Mouse (Mus musculus) hindbrain, embryonic 12.5 days (tissue): Measurements from ENCODE around the gene Rfx2. TPM values are rescaled to one million over a fixed set of nuclear protein-coding genes. Genes with fewer than 3 reads are reported as not detected.

Experiments used
- ATAC-seq: fragments of 200-750 bp; cut with Nextera tagmentation; 2 replicates; pipeline ENCODE4 v1.8.0; 2017; ENCODE audit warnings: moderate TSS enrichment; ENCODE audit not compliant: low FRiP score
- H3K27ac ChIP-seq: fragments of 300-500 bp; sonication (generic); 2 replicates; pipeline ENCODE4 v1.5.1; 2016; ENCODE audit warnings: mild to moderate bottlenecking
- H3K27me3 ChIP-seq: fragments of 300-500 bp; sonication (generic); 2 replicates; pipeline ENCODE4 v1.6.1; 2016; ENCODE audit warnings: mild to moderate bottlenecking
- H3K36me3 ChIP-seq: fragments of 300-500 bp; sonication (generic); 2 replicates; pipeline ENCODE4 v1.6.1; 2016; ENCODE audit warnings: mild to moderate bottlenecking
- H3K4me1 ChIP-seq: fragments of 300-500 bp; sonication (generic); 2 replicates; pipeline ENCODE4 v1.6.1; 2016
- H3K4me2 ChIP-seq: fragments of 300-500 bp; sonication (generic); replicated peaks from 2 replicates; pipeline ENCODE4 v1.6.1; 2016; ENCODE audit warnings: mild to moderate bottlenecking
- H3K4me3 ChIP-seq: fragments of 300-500 bp; sonication (generic); 2 replicates; pipeline ENCODE4 v1.5.1; 2016; ENCODE audit warnings: mild to moderate bottlenecking
- H3K9ac ChIP-seq: fragments of 300-500 bp; sonication (generic); 2 replicates; pipeline ENCODE4 v1.6.1; 2016; ENCODE audit warnings: mild to moderate bottlenecking, moderate library complexity
- H3K9me3 ChIP-seq: fragments of 300-500 bp; sonication (generic); replicated peaks from 2 replicates; pipeline ENCODE4 v1.6.1; 2016; ENCODE audit warnings: mild to moderate bottlenecking
- WGBS: fragments of 180-500 bp; shearing (Covaris S2); methylation state at CpG from one replicate; pipeline ENCODE4 v1.1.7; 2016; 5-methylcytosine and 5-hydroxymethylcytosine counted together
- polyA plus RNA-seq: library from polyadenylated mRNA; unstranded; fragments of >200 nt; fragmentation: Nextera tagmentation; extraction: Ambion mirVana; gene quantifications from 2 replicates; pipeline ENCODE4 v1.2.1, GENCODE M21; 2016

Rfx2 gene
- polyA plus RNA-seq, 1 experiment from 2014 or later, result 10.2 TPM

- peaks cover 12% of the 10 kb centered on the region for H3K36me3 ChIP-seq
- peaks cover 22% of the 10 kb centered on the region; the same call in 1 of the 2 replicates for H3K4me1 ChIP-seq
- no peak for ATAC-seq
- H3K9me3 ChIP-seq, result 0 out of 2 replicates have a peak, but pooled peaks cover 4% of the 10 kb centered on the region
- no peak overlapping the region for H3K27ac ChIP-seq
- H3K9ac ChIP-seq, result no peak overlapping the region
- no peaks in the 10 kb centered on the region for H3K27me3 ChIP-seq
- H3K4me3 ChIP-seq, result no peak overlapping the region
- H3K4me2 ChIP-seq, result no peak overlapping the region
- 56% methylated on average over 6 of the region's 6 CpGs for WGBS
Measured at GRCm38 (mm10) chr17:56729151-56729550, 101.7 kb downstream of the Rfx2 start.

GRCm38 (mm10) chr17:56728117-56728516, 102.7 kb downstream of the Rfx2 start:
- Histone ChIP-seq H3K27me3 (no peaks in the 10 kb centered on the region), H3K4me2 (no peak overlapping the region; the same call in 1 of the 2 replicates), H3K36me3 (peaks cover 23% of the 10 kb centered on the region), H3K4me1 (peaks cover 22% of the 10 kb centered on the region; the same call in 1 of the 2 replicates), H3K27ac (no peak overlapping the region), H3K9me3 (0 out of 2 replicates have a peak, but pooled peaks cover 4% of the 10 kb centered on the region), H3K9ac (no peak overlapping the region), H3K4me3 (no peak overlapping the region)
- WGBS, result 23% methylated on average over 12 of the region's 12 CpGs
- ATAC-seq, result no peak

- 15% methylated on average over 12 of the region's 12 CpGs for WGBS
- H3K9me3 ChIP-seq, result 0 out of 2 replicates have a peak, but pooled peaks cover 4% of the 10 kb centered on the region
- H3K9ac ChIP-seq, result no peak overlapping the region
- peaks cover 22% of the 10 kb centered on the region; the same call in 1 of the 2 replicates for H3K4me1 ChIP-seq
- peaks cover 27% of the 10 kb centered on the region for H3K36me3 ChIP-seq
- no peak overlapping the region for H3K27ac ChIP-seq
- no peaks in the 10 kb centered on the region for H3K27me3 ChIP-seq
- H3K4me2 ChIP-seq, result no peak overlapping the region
- no peak overlapping the region for H3K4me3 ChIP-seq
- ATAC-seq, result no peak
Measured at GRCm38 (mm10) chr17:56727659-56728058, 103.2 kb downstream of the Rfx2 start.

- H3K36me3 ChIP-seq, result peaks cover 32% of the 10 kb centered on the region
- no peak overlapping the region for H3K4me2 ChIP-seq
- peaks cover 22% of the 10 kb centered on the region; the same call in 1 of the 2 replicates for H3K4me1 ChIP-seq
- H3K9ac ChIP-seq, result 0 out of 2 replicates have a peak overlapping the region, but pooled peaks have one; percentile 43
- H3K4me3 ChIP-seq, result no peak overlapping the region
- H3K9me3 ChIP-seq, result 0 out of 2 replicates have a peak, but pooled peaks cover 4% of the 10 kb centered on the region
- H3K27me3 ChIP-seq, result no peaks in the 10 kb centered on the region
- no peak overlapping the region; the same call in 1 of the 2 replicates for H3K27ac ChIP-seq
- ATAC-seq, result 0 out of 2 replicates have a peak, but pooled peaks have one; percentile 23
- 15% methylated on average over 7 of the region's 7 CpGs for WGBS
Measured at GRCm38 (mm10) chr17:56727029-56727649, 103.7 kb downstream of the Rfx2 start.

Other genes with a start within 250 kb of the Rfx2 start
- 93.5 and 105 TPM in 2 replicates for gene Safb2, start 246.4 kb downstream of the Rfx2 start, polyA plus RNA-seq
- 161 and 162 TPM in 2 replicates for gene Safb, start 246.2 kb downstream of the Rfx2 start, polyA plus RNA-seq
- gene 2410015M20Rik, start 221.2 kb downstream of the Rfx2 start, polyA plus RNA-seq, result 184 and 193 TPM in 2 replicates
- gene Rpl36, start 217.6 kb downstream of the Rfx2 start, polyA plus RNA-seq, result 1,045 and 1,230 TPM in 2 replicates
- 50.6 and 55.5 TPM in 2 replicates for gene Lonp1, start 204.1 kb downstream of the Rfx2 start, polyA plus RNA-seq
- gene Catsperd, start 202.9 kb downstream of the Rfx2 start, polyA plus RNA-seq, result 0.74 and 0.98 TPM in 2 replicates
- gene Ranbp3, start 157.7 kb downstream of the Rfx2 start, polyA plus RNA-seq, result 98.2 and 105 TPM in 2 replicates
- gene Ndufa11, start 113.2 kb downstream of the Rfx2 start, polyA plus RNA-seq, result 323 and 382 TPM in 2 replicates
- gene Vmac, start 113.0 kb downstream of the Rfx2 start, polyA plus RNA-seq, result 15.3 and 18.1 TPM in 2 replicates
- 3.9 and 5.1 TPM in 2 replicates for gene Nrtn, start 73.5 kb downstream of the Rfx2 start, polyA plus RNA-seq
- gene Dus3l, start 66.3 kb downstream of the Rfx2 start, polyA plus RNA-seq, result 46.8 and 47.6 TPM in 2 replicates
- gene Prr22, start 60.8 kb downstream of the Rfx2 start, polyA plus RNA-seq, result 1.3 and 1.7 TPM in 2 replicates
- gene Acsbg2, start 43.4 kb upstream of the Rfx2 start, polyA plus RNA-seq, result not detected in 2 replicates
- 0.27 and 0.52 TPM in 2 replicates for gene 1700061G19Rik, start 44.5 kb upstream of the Rfx2 start, polyA plus RNA-seq
- 100 and 102 TPM in 2 replicates for gene Mllt1, start 104.4 kb upstream of the Rfx2 start, polyA plus RNA-seq
- not detected in 2 replicates for gene Acer1, start 151.1 kb upstream of the Rfx2 start, polyA plus RNA-seq
- gene Clpp, start 159.3 kb upstream of the Rfx2 start, polyA plus RNA-seq, result 121 and 136 TPM in 2 replicates
- gene Alkbh7, start 166.3 kb upstream of the Rfx2 start, polyA plus RNA-seq, result 32.8 and 34.6 TPM in 2 replicates
- gene Pspn, start 169.0 kb upstream of the Rfx2 start, polyA plus RNA-seq, result 0.56 and 0.68 TPM in 2 replicates
- gene Gtf2f1, start 180.3 kb upstream of the Rfx2 start, polyA plus RNA-seq, result 62.6 and 67.0 TPM in 2 replicates
- gene Gm17949, start 180.5 kb upstream of the Rfx2 start, polyA plus RNA-seq, result 0.52 TPM in 1 of 2 replicates, not detected in the other
- 63.4 and 66.5 TPM in 2 replicates for gene Khsrp, start 200.5 kb upstream of the Rfx2 start, polyA plus RNA-seq
- not detected in 2 replicates for gene Slc25a41, start 210.6 kb upstream of the Rfx2 start, polyA plus RNA-seq
- 2.7 and 3.8 TPM in 2 replicates for gene Crb3, start 228.1 kb upstream of the Rfx2 start, polyA plus RNA-seq
- 18.7 and 22.5 TPM in 2 replicates for gene Slc25a23, start 228.8 kb upstream of the Rfx2 start, polyA plus RNA-seq
- gene Dennd1c, start 247.5 kb upstream of the Rfx2 start, polyA plus RNA-seq, result 3.2 and 3.7 TPM in 2 replicates